ENCODE assay signal across 9 mouse cellular contexts in the genomic region with DNA sequence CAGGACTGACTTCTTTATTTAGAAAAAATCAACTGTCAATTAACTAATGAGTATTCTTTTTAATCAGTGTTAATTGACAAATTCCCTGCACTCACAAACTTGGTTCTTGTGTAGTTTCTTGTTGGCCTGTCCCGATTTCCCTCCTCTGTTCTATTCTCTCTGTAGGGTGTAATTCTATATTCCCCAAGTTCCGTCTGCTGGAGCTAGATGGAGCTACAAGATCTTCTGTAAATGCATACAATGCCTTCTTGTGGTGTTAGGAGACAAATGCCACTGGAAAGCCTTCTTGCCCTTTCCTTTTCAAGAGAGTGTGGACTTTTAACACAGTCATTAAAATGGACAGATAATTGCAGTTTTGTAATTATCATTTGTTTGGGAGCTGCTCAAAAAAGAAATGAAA.
DNase-seq lines count a peak whose midpoint lies in the region; ATAC-seq and TF ChIP-seq lines count a peak whose summit lies in the region.
"Had no signal": no experiment of that assay in that cellular context is flagged by ENCODE, and none has a peak within 500 bp of the region (broad histone marks: within the 10 kb centered on the region; RNA-seq: fewer than 3 reads in every experiment).

No protein-coding gene starts in this region.

- peak; percentile 58; the same call in 1 of the 2 replicates for TF ChIP-seq CTCF in brain, embryonic 14.5 days (IDR thresholded peaks at IDR 0.05; ENCODE audit: borderline replicate concordance, extremely low read depth, insufficient read depth, insufficient read length)

- intact Hi-C loops in left cerebral cortex, postnatal 36 days (cut with DNase I) = loop anchor here (2.0 to 10.0 kb wide), 3 partner anchors 548 to 1040 kb away; no protein-coding TSS in a partner anchor

- TF ChIP-seq POLR2A in brain, embryonic 14.5 days (IDR thresholded peaks at IDR 0.05; ENCODE audit: borderline replicate concordance, extremely low read depth, insufficient read depth, insufficient read length, poor library complexity, severe bottlenecking) = no peak

- peak; percentile 98 for ATAC-seq in frontal cortex, adult (ENCODE audit: low TSS enrichment)

- DNase-seq in frontal cortex, postnatal 25 days (ENCODE audit: low spot score in 2 of 2) = no peak
- DNase-seq in left cerebral cortex, adult 18-20 months (ENCODE audit: low spot score in 2 of 2) = peak; percentile 3 to 5
- DNase-seq in left cerebral cortex, postnatal 36 days (ENCODE audit: low spot score in 2 of 2) = no peak
- peak; percentile 88 for DNase-seq in brain, embryonic 14.5 days (ENCODE audit: low read depth)
- peak; percentile 38 for DNase-seq in lung, postnatal 36 days
- no peak for DNase-seq in adrenal gland, postnatal 10 days
- no peak for DNase-seq in urinary bladder, postnatal 36 days (ENCODE audit: low spot score in 2 of 2)
- DNase-seq: cerebellum, adult 11-12 months had no signal

Comparison
In these comparisons a context has a peak if more than half of its experiments do, and no peak if none do; other contexts are left out.
1. DNase-seq: peak in left cerebral cortex, adult 18-20 months (2 of 2), brain, embryonic 14.5 days (single experiment) and lung, postnatal 36 days (single experiment); none in frontal cortex, postnatal 25 days (0 of 2), left cerebral cortex, postnatal 36 days (0 of 2), adrenal gland, postnatal 10 days (single experiment) and urinary bladder, postnatal 36 days (0 of 2).